Mouse (Mus musculus) frontal cortex, adult 2 months (tissue): Measurements from ENCODE around the gene Apobec1. TPM values are rescaled to one million over a fixed set of nuclear protein-coding genes. Genes with fewer than 3 reads are reported as not detected.
"Not testable (repeated sequence)": the region's sequence is repeated elsewhere in the genome, so short reads cannot be mapped to it uniquely, and the experiment has no call there.

ENCODE experiments used
- DNase-seq, 2 experiments: peaks; one replicate each; pipeline ENCODE4 v3.0.0; 2022; ENCODE audit warnings: low spot score in 1 of 2; ENCODE audit errors: extremely low spot score in 1 of 2
- polyA plus RNA-seq: library from polyadenylated mRNA; depleted of rRNA; stranded (reverse); fragments of >200 nt; gene quantifications from 2 replicates; pipeline ENCODE4 v1.2.3, GENCODE M21; 2012

The Apobec1 gene
- polyA plus RNA-seq, 1 experiment: 3.3 TPM

DNA sequence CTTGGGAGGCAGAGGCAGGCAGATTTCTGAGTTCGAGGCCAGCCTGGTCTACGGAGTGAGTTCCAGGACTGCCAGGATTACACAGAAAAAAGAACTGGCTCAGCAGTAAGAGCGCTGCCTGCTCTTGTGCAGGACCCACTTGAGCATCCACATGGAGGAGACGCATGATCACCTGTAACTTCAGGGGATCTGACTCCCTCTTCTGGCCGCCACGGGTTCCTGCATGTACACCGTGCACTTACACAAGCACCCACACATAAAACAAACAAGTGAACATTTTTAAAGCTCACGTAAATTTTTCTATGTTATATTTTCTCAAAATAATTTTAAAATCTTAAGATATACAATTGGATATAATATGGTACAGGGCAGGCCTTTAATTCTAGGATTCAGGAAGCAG lies 3.2 kb upstream of the Apobec1 start:
- no peak for DNase-seq

DNA sequence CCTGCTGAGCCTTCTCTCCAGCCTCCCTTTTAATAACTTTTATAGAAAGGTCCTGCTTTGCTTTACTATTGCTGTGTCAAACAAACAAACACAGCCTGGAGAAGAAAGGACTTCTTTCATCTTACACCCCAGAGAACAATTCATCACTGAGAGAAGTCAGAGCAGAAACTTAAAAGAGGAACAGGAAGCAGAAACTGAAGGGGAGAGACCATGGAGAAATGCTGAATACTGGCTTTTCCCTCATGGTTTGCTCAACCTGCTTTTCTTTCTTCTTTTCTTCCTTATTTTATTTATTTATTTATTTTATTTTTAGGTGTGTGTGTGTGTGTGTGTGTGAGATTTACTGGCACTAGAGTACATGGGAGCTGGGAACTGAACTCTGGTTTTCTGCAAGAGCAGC lies 2.0 kb upstream of the Apobec1 start:
- no peak for DNase-seq

DNA sequence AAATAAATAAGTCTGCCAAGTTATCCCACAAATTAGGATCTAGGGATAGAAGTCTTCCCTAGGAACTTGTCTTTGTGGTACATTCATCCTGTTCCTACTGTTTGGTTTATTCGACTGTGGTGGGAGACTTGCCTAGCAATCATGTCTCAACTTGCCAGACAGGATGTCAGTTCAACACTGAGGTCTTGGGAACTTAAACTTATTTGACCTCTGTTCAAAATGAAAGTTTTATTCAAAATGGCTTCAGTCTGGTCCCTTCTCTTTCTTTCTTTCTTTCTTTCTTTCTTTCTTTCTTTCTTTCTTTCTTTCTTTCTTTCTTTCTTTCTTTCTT lies 713 bp upstream of the Apobec1 start:
- no peak for DNase-seq

DNA sequence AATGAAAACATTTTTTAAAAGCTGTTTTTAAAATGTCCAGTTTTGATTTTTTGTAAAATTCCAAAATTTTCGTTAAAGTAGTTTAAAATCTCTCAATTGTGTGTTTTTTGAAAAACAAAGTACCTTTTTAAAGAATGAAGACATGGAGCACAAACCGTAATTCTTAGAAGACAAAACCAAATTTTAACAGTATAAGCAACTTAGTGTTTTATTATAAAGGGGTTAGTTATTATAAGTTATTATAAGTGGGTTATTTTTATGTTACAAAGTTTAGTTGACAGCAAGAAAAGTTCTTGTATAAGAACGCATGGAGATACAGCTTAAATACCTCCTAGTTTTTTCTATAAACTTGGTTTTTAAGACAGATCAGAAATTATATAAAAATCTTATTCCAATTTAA lies 629 bp downstream of the Apobec1 start:
- no peak for DNase-seq

DNA sequence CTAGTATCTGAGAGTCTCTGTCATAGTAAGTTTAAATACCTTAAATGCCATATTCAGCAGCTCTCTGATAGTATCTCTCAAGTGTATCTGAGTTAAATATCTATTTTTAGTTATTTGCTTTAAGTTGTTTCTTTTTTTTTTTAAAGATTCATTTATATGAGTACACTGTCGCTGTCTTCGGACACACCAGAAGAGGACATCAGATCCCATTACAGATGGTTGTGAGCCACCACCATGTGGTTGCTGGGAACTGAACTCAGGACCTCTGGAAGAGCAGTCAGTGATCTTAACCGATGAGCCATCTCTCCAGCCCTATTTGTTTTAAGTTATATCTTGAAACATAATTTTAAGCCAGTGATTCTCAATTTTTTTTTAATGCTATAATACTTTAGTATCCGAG lies 1.2 kb downstream of the Apobec1 start:
- DNase-seq: no peak

DNA sequence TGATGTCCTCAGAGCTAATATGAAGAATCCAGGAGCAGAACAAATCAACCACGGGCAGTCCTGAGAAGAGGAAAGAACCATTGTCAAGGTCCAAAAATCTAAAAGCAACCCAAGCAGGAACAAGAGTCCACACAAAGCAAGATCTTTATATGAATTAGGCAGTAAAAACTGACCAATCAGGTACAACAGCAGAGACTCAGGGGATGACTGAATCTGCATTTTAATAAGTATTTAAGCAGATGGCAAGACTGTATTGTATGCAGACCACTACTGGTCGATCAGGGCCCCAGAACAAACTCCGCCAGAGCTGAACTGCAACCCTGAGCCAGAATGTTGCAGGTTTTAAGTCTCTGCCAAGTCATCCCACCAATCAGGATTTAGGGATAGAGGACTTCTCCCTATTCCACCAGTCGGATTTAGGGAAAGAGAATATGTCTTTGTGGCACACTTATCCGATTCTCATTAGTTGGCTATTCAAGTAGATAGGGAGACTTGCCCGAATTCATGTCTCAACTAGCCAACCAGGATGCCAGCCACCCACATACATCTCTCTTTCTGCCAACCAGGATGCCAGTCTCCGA lies 2.1 kb downstream of the Apobec1 start:
- no peak for DNase-seq

DNA sequence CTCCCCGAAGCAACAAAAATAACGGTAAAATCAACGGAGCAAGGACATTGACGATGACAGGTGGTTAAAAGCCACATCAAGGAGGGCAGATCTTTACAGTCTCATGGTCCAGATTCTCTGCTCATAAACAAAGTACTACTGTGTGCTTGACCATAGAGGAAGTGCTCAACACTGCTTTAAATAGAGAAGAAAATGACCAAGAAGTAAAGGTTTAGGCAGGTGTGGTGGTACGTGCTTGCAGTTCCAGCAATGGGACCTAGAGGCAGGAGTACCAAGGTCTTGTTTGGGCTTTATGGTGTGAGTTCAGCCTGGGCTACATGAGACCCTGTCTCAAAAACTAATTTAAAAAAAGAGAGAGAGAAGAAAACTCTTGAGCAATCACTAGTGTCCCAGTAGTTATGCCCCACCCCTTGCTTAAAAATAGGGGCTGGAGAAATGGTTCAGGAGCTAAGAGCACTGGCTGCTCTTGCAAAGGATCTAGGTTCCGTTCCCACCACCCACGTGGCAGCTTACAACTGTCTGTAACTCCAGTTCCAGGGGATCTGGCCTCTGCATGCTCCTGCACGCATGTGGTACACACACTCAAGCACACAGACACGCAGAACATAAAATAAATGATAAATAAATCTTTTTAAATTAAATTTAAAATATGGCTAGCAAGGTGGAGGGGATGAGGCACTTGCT lies 3.0 kb downstream of the Apobec1 start:
- no peak for DNase-seq

DNA sequence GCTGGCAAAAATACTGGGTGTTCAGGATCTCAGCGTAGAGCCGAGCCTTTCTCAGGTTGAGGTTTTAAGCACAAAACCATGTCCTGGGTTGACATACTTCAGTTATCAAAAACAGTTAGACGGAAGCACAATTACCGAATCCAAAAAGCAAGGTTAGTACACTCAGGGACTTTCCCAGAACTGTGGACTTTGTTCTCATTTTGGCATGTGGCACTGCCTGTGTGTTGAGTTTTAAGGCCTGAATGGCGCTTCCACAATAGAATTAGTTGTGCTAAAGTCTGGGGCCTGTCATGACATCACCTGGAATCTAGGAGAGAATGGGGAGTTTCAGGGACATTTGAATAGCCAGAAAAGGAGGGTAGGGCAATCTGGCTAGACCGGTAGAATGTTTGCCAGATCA lies 3.8 kb downstream of the Apobec1 start:
- DNase-seq: no peak

DNA sequence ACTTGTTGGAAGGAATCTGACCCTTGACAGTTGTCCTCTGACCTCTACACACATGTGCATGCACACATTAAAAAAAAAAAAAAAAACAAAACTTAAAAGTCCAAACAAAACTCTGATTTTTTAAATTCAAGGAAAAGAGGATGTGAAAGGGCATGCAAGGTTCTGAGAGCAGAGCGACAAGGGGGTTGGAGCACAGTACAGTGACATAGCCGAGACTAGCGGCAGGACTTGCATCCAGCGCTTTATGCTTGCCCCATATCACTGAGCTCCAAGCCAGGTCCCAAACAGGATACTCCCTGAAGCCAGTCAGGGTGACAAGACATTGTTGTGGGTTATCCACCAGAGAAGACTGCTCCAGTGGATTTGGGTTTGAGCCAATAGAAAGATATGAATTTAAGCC lies 4.2 kb downstream of the Apobec1 start:
- DNase-seq: no peak

DNA sequence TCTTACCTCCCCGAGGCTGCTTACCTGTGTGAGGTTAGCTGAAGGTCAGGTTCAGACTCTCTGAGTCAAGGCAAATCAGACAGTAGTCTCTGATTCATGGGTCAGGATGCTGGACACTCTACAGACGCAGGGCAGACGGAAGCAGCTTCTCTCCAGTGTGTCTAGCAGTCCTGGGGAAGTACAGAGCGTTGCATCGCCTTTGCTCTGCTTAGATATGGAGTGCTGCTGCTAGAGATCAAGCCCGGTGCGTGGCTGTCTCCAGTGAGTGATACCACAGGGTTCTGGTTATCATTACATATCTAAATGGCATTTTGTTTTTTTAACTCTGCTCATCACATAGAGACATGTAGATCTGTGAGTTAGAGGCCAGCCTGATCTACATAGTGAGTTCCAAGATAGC lies 5.6 kb downstream of the Apobec1 start:
- no peak for DNase-seq

DNA sequence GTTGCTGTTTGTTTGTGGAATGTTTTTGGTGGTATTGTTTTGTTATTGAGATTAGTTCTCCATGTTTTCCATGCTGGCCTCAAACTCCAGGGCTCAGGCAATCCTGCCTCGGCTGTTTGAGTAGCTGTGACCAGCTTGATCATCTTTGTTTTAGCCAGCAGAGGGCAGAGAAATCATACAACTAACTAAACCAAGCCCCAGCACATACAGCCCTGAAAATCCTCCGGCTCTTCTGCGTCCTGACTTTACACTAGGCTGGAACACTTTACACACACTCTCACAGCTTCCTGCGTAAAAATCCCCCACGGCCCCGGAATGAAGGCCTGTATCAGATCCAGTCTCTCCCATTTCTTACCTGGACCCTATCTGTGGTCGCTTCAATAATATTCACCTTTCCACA lies 6.6 kb downstream of the Apobec1 start:
- peak in 1 of 2 experiments; percentile 43 for DNase-seq

DNA sequence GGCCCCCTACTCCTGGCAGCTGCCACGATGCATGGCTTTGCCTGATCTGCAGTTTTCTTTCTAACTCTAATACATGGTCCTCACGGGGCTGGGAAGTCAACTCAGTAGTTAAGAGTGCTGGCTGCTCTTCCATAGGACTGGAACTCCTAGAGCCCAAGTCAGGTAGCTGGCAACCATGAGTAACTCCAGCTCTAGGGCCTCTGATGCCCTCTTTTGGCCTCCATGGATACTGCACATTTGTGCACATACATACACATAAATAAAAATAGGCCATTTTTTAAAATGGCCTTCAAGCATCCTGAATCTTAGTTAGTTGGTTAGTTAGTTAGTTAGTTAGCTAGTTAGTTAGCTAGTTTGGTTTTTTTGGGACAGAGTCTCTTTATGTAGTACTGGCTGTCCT lies 9.3 kb downstream of the Apobec1 start:
- DNase-seq: no peak

DNA sequence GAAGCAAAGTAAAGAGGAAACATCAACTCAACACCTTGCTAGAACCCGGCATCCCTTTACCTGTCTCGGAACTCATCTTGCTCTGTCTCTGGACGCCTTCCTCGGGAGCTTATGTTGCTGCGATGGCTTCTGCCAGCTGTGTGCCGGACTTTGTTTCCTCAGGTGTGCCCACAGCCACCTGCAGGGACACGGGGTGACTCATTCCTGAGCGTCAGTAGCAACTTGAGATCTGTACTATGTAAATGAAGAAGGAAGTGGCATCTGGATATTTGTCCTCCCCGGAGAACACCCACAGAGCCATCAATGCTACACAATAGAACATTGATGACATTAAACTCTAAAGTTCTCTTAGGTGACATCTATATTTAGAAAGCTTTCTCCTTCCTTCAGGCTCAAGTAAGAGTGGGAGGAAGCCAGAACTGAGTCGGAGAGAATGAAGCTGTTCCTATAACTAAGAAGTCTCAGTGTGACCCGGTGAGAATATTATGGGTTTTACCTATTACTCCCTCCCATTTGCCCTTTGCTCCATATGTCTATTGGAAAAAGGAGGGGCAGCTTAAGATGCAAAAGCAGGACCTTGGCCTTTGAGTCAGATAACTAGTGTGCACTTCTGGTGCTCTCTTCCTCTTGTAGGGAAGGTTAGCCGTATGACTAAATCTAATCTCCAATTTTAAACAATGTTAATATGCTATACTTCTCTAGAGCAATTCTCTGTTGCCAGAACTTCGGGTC lies 11.1 kb downstream of the Apobec1 start:
- no peak for DNase-seq

DNA sequence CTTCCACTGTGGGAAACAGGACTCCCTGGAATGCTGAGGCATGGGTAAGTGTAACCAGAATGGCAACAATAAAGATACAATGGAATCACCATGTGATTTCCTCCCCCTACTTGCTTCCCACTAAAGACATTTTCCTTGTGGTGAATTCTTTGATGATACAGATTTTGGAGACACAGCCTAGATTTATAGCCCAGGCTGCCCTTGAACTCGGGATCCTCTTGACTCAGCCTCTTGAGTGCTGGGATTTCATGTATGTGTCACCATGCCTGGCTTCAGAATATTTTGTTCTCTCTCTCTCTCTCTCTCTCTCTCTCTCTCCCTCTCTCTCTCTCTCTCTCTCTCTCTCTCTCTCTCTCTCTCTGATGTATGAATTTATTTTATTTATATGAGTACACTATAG lies 23.2 kb downstream of the Apobec1 start:
- DNase-seq: no peak

DNA sequence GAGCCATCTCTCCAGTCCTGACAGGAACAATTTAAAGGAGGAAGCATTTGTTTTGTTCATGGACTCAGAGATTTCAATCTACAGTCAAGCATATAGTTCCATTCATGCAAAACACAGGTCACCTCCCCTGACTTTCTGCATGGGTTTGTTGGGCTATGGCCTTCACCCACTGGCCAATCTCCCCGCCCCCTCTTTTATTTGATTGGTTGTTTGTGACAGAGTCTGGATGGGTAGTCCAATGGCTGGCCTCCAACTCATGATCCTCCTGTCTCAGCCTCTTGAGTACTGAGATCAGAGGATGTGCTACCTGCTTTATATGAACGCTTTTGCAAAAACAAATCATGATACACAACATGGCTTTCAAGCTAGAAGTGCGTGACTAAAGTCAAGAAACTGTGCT lies 25.2 kb downstream of the Apobec1 start:
- no peak for DNase-seq

DNA sequence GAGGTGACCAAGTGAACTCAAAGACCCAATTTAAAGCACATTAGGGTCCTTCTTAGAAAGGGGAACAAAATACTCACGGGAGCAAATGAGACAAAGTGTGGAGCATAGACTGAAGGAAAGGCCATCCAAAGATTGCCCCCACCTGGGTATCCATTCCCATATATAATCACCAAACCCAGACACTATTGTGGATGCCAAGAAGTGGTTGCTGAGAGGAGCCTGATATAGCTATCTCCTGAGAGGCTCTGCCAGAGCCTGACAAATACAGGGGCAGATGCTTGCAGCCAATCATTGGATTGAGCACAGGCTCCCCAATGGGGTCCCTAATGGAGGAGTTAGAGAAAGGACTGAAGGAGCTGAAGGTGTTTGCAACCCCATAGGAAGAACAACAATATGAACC lies 27.2 kb downstream of the Apobec1 start:
- not testable (repeated sequence) for DNase-seq

DNA sequence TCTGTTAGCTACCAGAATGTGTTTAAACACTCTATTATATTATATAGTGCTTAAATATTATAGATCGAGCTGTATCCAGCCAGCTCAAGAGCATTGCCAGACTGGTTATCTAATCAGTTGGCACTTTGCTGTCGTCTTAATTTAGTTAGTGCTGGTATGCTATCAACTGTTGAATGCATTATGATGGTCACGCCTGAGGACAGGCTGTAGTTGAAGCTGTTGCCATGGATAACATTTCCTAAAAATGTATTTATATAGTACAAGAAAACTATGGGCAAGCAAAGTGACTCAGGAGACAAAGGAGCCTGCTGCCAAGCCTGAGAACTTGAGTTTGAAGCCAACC lies 30.7 kb downstream of the Apobec1 start:
- peak in 1 of 2 experiments; percentile 19 for DNase-seq

DNA sequence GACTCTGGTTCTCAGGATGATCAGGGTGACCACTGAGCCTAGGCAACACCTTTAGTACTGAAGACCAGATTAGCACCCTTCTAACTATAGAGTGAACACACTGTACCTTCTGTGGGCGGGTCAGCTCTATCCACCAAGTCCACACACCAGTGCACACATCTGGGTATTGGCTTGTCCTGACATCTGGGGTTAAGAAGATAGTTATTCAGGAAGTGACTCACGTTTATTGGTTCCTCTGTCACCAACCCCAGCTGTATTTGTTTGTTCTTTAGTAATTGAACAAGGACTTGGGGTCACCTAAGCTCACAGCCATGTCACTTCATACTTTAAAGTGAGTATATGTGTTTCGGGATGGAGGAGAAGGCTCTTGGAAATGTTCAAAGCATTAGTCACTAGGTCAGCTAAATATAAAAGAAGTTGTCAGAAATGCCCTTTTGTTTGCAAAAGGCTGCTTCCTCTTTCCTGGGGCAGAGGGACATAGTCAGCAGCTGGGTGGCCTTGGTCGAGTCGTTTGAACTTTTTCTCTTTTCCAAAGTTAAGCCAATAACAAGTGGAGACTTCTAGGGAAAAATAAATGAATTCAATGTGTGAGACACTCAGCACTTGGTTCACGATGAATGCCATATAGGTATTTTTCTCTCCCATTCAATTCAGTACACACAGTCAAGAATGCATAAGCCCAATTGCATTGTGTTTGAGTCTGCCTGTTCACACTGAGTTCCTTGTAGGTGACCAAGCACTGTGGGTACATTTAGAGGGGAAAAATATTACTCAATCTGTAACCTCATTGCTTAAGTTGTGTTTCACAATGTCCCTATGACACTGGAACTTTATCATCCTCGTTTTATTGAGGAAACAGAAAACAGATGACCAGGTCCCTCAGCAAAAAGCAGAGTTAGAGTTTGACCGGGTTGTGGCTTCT lies 31.3 kb downstream of the Apobec1 start:
- no peak for DNase-seq

DNA sequence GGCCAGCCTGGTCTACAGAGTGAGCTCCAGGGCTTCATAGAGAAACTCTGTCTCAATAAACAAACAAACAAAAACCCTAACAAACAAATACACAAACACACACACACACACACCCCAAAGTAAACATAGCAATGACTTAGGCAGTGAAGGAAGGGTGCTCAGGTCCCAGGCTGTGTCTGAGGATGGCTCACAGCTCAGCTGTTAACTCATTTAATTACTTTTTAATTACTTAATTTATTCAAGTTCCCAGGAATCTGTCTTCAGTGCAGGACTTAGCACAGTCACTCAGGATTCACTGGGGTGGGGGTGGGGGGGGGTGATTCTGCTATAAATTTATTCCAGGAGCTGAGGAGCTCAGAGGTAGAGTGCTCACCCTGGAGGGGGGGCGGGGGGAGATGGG lies 32.5 kb downstream of the Apobec1 start:
- DNase-seq: no peak

DNA sequence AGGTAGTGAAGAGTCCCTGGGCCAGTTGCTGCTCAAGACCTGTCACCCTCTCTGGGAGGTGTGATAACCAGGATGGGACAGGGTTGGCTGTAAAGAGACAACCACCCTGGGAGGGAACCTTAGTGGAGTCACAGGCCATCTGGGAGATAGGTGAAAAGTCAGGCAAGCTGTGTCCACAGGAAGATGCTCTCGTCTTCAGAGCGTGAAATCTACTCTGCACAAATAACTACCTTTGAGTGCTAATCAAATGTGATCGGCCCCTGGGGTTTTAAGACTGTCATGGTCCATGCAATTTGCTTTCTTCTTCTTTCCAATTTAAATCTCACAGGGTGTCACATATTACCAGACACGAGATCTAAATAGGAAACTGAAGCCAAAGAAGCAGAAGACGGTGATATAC lies 33.1 kb downstream of the Apobec1 start:
- no peak for DNase-seq

DNA sequence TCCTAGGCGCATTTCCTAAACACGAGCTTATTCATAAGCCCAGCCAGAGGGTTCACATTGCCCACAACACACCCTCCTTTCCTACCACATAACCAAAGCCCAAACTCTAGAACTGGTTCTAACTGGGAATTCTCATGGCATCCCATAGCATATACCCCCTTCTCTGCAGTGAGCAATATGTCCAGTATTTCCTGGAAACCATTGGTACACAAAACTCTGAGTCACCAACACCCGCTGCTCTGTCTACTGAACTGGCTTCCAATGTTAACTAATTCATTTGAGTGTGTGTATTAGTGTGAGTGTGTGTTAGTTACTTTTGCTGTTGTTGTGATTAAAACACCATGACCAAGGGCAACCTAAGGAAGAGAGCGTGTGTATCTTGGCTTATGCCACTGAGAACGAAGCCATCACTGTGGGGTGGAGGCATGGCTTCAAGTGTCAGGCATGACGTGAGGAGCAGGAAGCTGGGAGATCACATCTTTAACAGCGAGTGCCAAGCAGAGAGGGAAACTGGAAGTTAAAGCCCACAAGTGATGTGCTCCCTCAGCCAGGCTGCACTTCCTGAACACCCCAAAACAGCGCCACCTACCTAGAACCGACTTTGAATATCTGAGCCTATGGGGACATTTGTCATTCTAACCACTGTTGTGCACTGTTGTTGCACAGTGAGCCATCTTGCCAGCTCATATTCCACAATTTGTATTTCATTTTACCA lies 37.0 kb downstream of the Apobec1 start:
- DNase-seq: no peak
